Mouse (Mus musculus) midbrain, embryonic 14.5 days (tissue): ENCODE data around the gene Sectm1a. TPM values are rescaled to one million over a fixed set of nuclear protein-coding genes. Genes with fewer than 3 reads are reported as not detected.
"Not testable (repeated sequence)": the region's sequence is repeated elsewhere in the genome, so short reads cannot be mapped to it uniquely, and the experiment has no call there.

ENCODE experiments used
- ATAC-seq: fragments of 200-750 bp; cut with Nextera tagmentation; 2 replicates; pipeline ENCODE4 v1.8.0; 2017; ENCODE audit warnings: moderate number of reproducible peaks, moderate library complexity; ENCODE audit not compliant: low FRiP score, low TSS enrichment
- DNase-seq: peaks from one replicate; pipeline ENCODE4 v3.0.0-alpha.2; 2015
- H3K27ac ChIP-seq: fragments of 300-500 bp; sonication (generic); replicated peaks from 2 replicates; pipeline ENCODE4 v1.5.1; 2014; ENCODE audit warnings: mild to moderate bottlenecking, low read depth, low read length, moderate library complexity
- H3K27me3 ChIP-seq: fragments of 300-500 bp; sonication (generic); 2 replicates; pipeline ENCODE4 v1.6.1; 2014; ENCODE audit warnings: low read length, control low read depth, mixed read lengths; ENCODE audit not compliant: control insufficient read depth, insufficient read depth
- H3K36me3 ChIP-seq: fragments of 300-500 bp; sonication (generic); 2 replicates; pipeline ENCODE4 v1.6.1; 2014; ENCODE audit warnings: low read length, control low read depth; ENCODE audit not compliant: control insufficient read depth, insufficient read depth
- H3K4me1 ChIP-seq: fragments of 300-500 bp; sonication (generic); 2 replicates; pipeline ENCODE4 v1.6.1; 2014; ENCODE audit warnings: mild to moderate bottlenecking, antibody characterized with exemption, low read length, control low read depth; ENCODE audit not compliant: control insufficient read depth, insufficient read depth
- H3K4me2 ChIP-seq: fragments of 300-500 bp; sonication (generic); 2 replicates; pipeline ENCODE4 v1.6.1; 2014; ENCODE audit warnings: mild to moderate bottlenecking, low read length, moderate library complexity
- H3K4me3 ChIP-seq: fragments of 300-500 bp; sonication (generic); replicated peaks from 2 replicates; pipeline ENCODE4 v1.5.1; 2014; ENCODE audit warnings: low read depth, low read length
- H3K9ac ChIP-seq: fragments of 300-500 bp; sonication (generic); replicated peaks from 2 replicates; pipeline ENCODE4 v1.6.1; 2014; ENCODE audit warnings: mild to moderate bottlenecking, low read length, moderate library complexity
- H3K9me3 ChIP-seq: fragments of 300-500 bp; sonication (generic); 2 replicates; pipeline ENCODE4 v1.6.1; 2016; ENCODE audit warnings: low read length, control low read depth, mixed read lengths; ENCODE audit not compliant: control insufficient read depth
- WGBS: fragments of 180-500 bp; shearing (Covaris S2); extraction: QIAGEN DNeasy Blood & Tissue Kit; methylation state at CpG from one replicate; pipeline ENCODE4 v1.1.7; 2014; 5-methylcytosine and 5-hydroxymethylcytosine counted together
- polyA plus RNA-seq: library from polyadenylated mRNA; unstranded; fragments of >200 nt; fragmentation: Nextera tagmentation; extraction: Ambion mirVana; gene quantifications from 2 replicates; pipeline ENCODE4 v1.2.1, GENCODE M21; 2014

The Sectm1a gene
- polyA plus RNA-seq, 1 experiment from 2014 or later = not detected

GRCm38 (mm10) chr11:121118106-121118505 lies 37.1 kb upstream of the Sectm1a start:
- no peaks in the 10 kb centered on the region for H3K36me3 ChIP-seq
- H3K27ac ChIP-seq = no peak overlapping the region
- WGBS = 92% methylated on average over 18 of the region's 18 CpGs
- H3K4me1 ChIP-seq = no peaks in the 10 kb centered on the region
- H3K4me2 ChIP-seq = no peak overlapping the region
- H3K27me3 ChIP-seq = no peaks in the 10 kb centered on the region
- DNase-seq (no peak), ATAC-seq (no peak)
- no peak overlapping the region for H3K9ac ChIP-seq
- no peaks in the 10 kb centered on the region for H3K9me3 ChIP-seq
- no peak overlapping the region for H3K4me3 ChIP-seq

- no peaks in the 10 kb centered on the region for H3K36me3 ChIP-seq
- H3K9ac ChIP-seq = no peak overlapping the region
- no peak for ATAC-seq
- WGBS = 85% methylated on average over 5 of the region's 5 CpGs
- H3K4me2 ChIP-seq = no peak overlapping the region
- no peaks in the 10 kb centered on the region for H3K9me3 ChIP-seq
- H3K27ac ChIP-seq = no peak overlapping the region
- no peak for DNase-seq
- no peak overlapping the region for H3K4me3 ChIP-seq
- no peaks in the 10 kb centered on the region for H3K27me3 ChIP-seq
- H3K4me1 ChIP-seq = no peaks in the 10 kb centered on the region
Measured at GRCm38 (mm10) chr11:121112091-121112775, 31.2 kb upstream of the Sectm1a start.

GRCm38 (mm10) chr11:121111601-121112000 lies 30.6 kb upstream of the Sectm1a start:
- H3K9me3 ChIP-seq = no peaks in the 10 kb centered on the region
- H3K9ac ChIP-seq = no peak overlapping the region
- H3K27ac ChIP-seq = no peak overlapping the region
- no peak for DNase-seq
- ATAC-seq = no peak
- no peak overlapping the region for H3K4me3 ChIP-seq
- H3K4me2 ChIP-seq = no peak overlapping the region
- WGBS = 83% methylated on average over 1 of the region's 1 CpGs
- H3K27me3 ChIP-seq = no peaks in the 10 kb centered on the region
- no peaks in the 10 kb centered on the region for H3K36me3 ChIP-seq
- no peaks in the 10 kb centered on the region for H3K4me1 ChIP-seq

- Histone ChIP-seq H3K36me3 (no peaks in the 10 kb centered on the region), H3K9me3 (no peaks in the 10 kb centered on the region), H3K4me3 (no peak overlapping the region), H3K27ac (no peak overlapping the region), H3K4me1 (no peaks in the 10 kb centered on the region), H3K4me2 (no peak overlapping the region), H3K9ac (no peak overlapping the region), H3K27me3 (no peaks in the 10 kb centered on the region)
- WGBS = 87% methylated on average over 3 of the region's 3 CpGs
- no peak for DNase-seq
- ATAC-seq = no peak
Measured at GRCm38 (mm10) chr11:121111051-121111450, 30.0 kb upstream of the Sectm1a start.

DNA sequence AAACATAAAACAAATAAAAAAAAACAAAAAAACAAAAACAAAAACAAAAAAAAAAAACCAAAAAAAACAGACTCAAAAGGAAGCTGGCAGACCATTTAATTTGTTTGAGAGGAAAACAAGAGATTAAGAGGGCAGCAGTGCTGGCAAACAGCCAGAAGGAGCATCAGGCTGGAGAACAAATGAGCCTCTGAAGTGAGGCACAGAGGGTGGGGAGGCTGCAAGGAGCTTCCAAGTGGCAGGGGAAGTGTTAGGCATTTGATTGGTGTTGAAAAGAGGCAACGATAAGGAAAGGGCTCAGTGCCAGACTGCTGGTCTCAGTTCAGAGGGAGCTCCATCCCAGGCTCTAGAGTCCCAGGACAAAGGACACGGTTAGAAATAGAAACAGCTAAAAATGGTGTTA lies 29.0 kb upstream of the Sectm1a start:
- no peaks in the 10 kb centered on the region for H3K36me3 ChIP-seq
- H3K4me3 ChIP-seq = no peak overlapping the region
- no peak overlapping the region for H3K9ac ChIP-seq
- no peak overlapping the region for H3K27ac ChIP-seq
- ATAC-seq (no peak), DNase-seq (peak; percentile 81)
- H3K27me3 ChIP-seq = no peaks in the 10 kb centered on the region
- no peaks in the 10 kb centered on the region for H3K9me3 ChIP-seq
- no peak overlapping the region for H3K4me2 ChIP-seq
- WGBS = 4% methylated on average over 2 of the region's 2 CpGs
- H3K4me1 ChIP-seq = no peaks in the 10 kb centered on the region

- H3K27ac ChIP-seq = no peak overlapping the region
- no peak overlapping the region for H3K4me2 ChIP-seq
- H3K27me3 ChIP-seq = no peaks in the 10 kb centered on the region
- H3K9me3 ChIP-seq = no peaks in the 10 kb centered on the region
- DNase-seq = no peak
- no peaks in the 10 kb centered on the region for H3K4me1 ChIP-seq
- no peaks in the 10 kb centered on the region for H3K36me3 ChIP-seq
- 84% methylated on average over 9 of the region's 9 CpGs for WGBS
- ATAC-seq = no peak
- H3K4me3 ChIP-seq = no peak overlapping the region
- no peak overlapping the region for H3K9ac ChIP-seq
Measured at GRCm38 (mm10) chr11:121108061-121108460, 27.0 kb upstream of the Sectm1a start.

GRCm38 (mm10) chr11:121107242-121107641 lies 26.2 kb upstream of the Sectm1a start:
- H3K4me1 ChIP-seq, DNase-seq, H3K4me2 ChIP-seq, H3K9me3 ChIP-seq, H3K27ac ChIP-seq, H3K27me3 ChIP-seq, H3K36me3 ChIP-seq, ATAC-seq, H3K4me3 ChIP-seq, H3K9ac ChIP-seq: not testable (repeated sequence)
- 91% methylated on average over 1 of the region's 1 CpGs for WGBS

GRCm38 (mm10) chr11:121101124-121101805 lies 20.2 kb upstream of the Sectm1a start:
- Histone ChIP-seq H3K4me3 (no peak overlapping the region), H3K9me3 (0 out of 2 replicates have a peak, but pooled peaks cover 2% of the 10 kb centered on the region), H3K36me3 (no peaks in the 10 kb centered on the region), H3K27me3 (no peaks in the 10 kb centered on the region), H3K9ac (no peak overlapping the region), H3K27ac (no peak overlapping the region), H3K4me1 (no peaks in the 10 kb centered on the region), H3K4me2 (no peak overlapping the region)
- no peak for DNase-seq
- ATAC-seq = no peak
- 94% methylated on average over 4 of the region's 4 CpGs for WGBS

GRCm38 (mm10) chr11:121100692-121101091 lies 19.7 kb upstream of the Sectm1a start:
- Histone ChIP-seq H3K36me3 (no peaks in the 10 kb centered on the region), H3K27me3 (no peaks in the 10 kb centered on the region), H3K9me3 (0 out of 2 replicates have a peak, but pooled peaks cover 2% of the 10 kb centered on the region), H3K27ac (no peak overlapping the region), H3K4me2 (no peak overlapping the region), H3K4me3 (no peak overlapping the region), H3K9ac (no peak overlapping the region), H3K4me1 (no peaks in the 10 kb centered on the region)
- no peak for DNase-seq
- WGBS = 78% methylated on average over 7 of the region's 7 CpGs
- ATAC-seq = no peak
